Mouse (Mus musculus): ENCODE measurements around the gene Mfsd9.
A peak's percentile ranks its signal among the peaks of the same experiment; 100 is the strongest.
"Not testable (repeated sequence)": the region's sequence is repeated elsewhere in the genome, so short reads cannot be mapped to it uniquely, and the experiment has no call there.

Mfsd9 gene

GRCm38 (mm10) chr1:40783450-40783849 lies 7.0 kb downstream of the Mfsd9 start:
- DNase-seq (ENCODE audit: low spot score in 2 of 2): no peak

GRCm38 (mm10) chr1:40776763-40777162 lies 13.7 kb downstream of the Mfsd9 start:
- no peak for DNase-seq (ENCODE audit: low spot score in 2 of 2)

GRCm38 (mm10) chr1:40776102-40776501 lies 14.4 kb downstream of the Mfsd9 start:
- DNase-seq (ENCODE audit: low spot score in 2 of 2): no peak

DNA sequence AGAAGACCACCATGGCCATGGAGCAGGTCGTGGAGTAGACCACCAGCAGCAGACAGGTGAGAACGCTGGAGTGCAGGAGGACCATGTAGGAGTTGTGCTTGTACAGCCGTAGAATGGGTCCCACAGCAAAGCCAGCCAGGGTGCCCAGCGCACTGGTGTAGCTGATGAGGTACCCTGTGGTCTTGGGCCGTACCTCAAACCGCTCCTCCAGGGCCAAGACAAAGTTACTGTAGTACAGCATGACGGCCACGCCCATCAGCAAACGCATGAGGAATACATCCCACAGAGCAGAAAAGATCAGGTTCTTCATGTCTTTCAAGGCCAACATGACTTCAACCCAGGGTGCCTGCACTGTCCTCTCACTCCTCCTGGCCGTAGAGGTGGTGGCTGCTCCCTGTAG lies 16.4 kb downstream of the Mfsd9 start:
- DNase-seq (ENCODE audit: low spot score in 2 of 2): no peak

DNA sequence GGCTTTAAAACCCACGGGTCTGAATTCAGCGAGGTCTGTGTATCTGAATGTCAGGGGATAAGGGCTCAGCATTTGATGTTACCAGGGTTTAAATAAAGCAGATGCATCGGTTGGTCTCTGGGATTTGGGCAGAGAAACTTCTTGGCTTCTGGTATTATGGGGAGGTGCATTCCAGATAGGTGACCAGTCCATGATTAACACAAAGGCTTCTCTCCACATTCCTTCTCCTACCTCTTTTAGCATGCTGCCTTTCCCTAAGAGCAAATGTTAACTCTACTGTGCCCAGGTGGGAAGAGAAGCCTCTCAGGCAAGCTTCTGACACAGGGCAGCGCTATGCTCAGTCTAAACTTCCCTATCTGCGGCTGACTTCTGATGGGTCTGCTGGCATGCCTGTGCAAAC lies 17.3 kb downstream of the Mfsd9 start:
- DNase-seq (ENCODE audit: low spot score in 2 of 2): no peak

- DNase-seq (ENCODE audit: low spot score in 2 of 2): no peak
These were observed 19.1 kb downstream of the Mfsd9 start for GRCm38 (mm10) chr1:40771196-40771970.

DNA sequence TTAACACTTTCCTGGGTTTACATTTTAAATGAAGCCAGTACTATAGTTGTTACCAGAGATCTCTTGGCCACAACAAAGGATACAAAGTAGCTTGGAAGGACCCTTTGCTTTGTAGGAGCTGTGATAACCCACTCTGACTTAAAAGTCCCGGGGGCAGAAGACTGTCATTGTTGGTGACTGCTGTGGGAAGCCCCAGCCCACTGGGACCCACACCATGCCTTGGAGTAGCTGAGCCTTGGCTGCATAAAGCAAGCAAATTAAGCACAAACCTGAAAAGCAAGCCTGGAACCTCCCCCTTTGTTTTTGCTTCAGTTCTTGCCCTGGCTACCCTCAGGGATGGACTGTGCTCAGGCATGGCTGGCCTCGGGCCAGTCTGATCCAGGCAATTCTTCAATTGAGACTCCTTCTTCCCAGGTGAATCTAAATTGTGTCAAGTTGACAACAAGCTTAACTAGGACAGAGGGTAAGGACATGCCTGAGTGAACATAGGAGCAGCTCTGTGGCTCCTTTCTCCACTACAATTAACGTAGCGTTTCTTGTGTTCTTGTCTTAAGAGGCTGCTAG lies 21.1 kb downstream of the Mfsd9 start:
- no peak for DNase-seq (ENCODE audit: low spot score in 2 of 2)

DNA sequence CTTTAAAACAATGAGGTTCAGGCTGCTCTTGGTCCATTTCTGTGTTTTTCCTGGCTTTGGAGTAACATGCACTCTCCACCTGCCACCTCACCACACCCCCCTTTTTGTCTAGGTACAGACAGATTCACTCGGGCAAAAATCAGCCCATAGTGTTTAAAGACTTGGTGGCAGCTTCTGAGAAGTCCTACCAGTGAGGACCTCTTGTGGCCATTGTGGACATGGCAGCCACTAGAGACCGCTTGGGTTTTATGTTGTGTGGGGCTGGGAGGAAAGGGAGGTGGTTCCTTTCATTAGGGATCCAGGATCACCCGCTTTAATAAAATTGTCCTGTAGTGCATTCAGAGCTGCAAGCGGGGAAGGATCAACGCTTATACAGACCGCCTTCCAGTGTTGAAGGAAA lies 21.9 kb downstream of the Mfsd9 start:
- peak in 1 of 2 experiments; percentile 10 for DNase-seq (ENCODE audit: low spot score in 2 of 2)

- DNase-seq (ENCODE audit: low spot score in 2 of 2): no peak
These were observed 22.9 kb downstream of the Mfsd9 start for GRCm38 (mm10) chr1:40767588-40767987.

- no peak for DNase-seq (ENCODE audit: low spot score in 2 of 2)
These were observed 25.0 kb downstream of the Mfsd9 start for GRCm38 (mm10) chr1:40765521-40765920.

DNA sequence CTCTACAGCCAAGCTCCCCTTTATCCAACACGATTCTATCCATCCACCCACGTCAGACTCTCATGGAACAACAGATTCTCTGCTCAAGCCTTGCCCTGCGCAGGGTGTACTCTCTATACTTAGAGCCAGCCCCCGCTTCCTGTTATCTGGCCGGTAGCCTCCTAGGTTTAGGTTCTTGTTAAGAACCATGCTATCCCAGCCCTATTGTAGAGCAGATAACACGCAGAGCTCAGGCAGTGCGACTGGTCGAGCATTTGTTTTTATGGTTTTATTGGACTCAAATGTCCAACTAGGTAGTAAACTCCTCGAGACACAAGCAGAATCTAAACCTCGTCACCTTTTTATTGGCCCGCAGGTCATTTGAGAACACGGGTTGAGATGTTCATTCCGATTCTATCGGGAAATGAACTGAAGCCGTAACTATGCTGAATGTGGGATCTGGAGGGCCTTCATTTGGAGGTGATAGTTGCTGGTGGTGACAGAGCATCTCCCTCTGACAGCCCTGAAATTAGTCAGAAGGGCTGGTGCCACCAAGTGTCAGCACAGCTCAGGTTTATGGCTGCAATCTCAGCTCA lies 25.7 kb downstream of the Mfsd9 start:
- no peak for DNase-seq (ENCODE audit: low spot score in 2 of 2)

DNA sequence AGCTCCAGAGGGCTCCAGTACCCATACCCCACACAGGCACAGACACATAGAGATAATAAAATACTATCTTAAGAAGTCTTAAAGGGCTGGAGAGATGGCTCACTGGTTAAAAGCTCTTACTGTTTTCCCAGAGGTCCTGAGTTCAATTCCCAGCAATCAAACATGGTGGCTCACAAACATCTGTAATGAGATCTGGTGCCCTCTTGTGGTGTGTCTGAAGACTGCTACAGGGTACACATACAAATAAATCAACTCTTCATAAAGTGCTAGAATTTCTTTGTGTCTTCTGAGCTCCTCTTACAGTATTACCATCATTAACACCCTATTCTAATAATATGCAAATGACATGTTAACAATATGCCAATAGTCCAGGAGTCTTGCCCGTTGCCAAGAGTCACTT lies 26.4 kb downstream of the Mfsd9 start:
- DNase-seq (ENCODE audit: low spot score in 2 of 2): no peak

- no peak for DNase-seq (ENCODE audit: low spot score in 2 of 2)
These were observed 30.6 kb downstream of the Mfsd9 start for GRCm38 (mm10) chr1:40759751-40760445.

- no peak for DNase-seq (ENCODE audit: low spot score in 2 of 2)
These were observed 44.4 kb downstream of the Mfsd9 start for GRCm38 (mm10) chr1:40746089-40746488.

DNA sequence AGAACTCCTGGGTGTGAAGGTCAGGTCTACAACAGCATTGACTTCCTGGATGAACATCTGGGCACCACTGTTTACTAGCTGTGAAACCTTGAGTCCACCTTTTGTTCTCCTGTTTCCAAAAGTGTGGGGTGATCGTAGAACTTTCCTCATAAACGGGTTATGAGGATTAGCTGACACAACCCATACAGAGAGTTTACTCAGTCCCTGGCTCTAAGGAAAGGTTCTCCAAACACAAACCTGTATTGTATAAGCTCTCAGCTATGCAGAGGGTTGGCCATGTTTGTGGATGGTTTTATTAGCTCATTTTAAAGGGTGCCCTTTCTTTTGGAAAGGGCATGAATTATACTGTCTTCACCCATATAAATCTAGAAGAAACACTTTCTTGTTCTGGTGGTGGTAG lies 49.7 kb downstream of the Mfsd9 start:
- no peak for DNase-seq (ENCODE audit: low spot score in 2 of 2)

- not testable (repeated sequence) for DNase-seq (ENCODE audit: low spot score in 2 of 2)
These were observed 52.2 kb downstream of the Mfsd9 start for GRCm38 (mm10) chr1:40738246-40738645.

DNA sequence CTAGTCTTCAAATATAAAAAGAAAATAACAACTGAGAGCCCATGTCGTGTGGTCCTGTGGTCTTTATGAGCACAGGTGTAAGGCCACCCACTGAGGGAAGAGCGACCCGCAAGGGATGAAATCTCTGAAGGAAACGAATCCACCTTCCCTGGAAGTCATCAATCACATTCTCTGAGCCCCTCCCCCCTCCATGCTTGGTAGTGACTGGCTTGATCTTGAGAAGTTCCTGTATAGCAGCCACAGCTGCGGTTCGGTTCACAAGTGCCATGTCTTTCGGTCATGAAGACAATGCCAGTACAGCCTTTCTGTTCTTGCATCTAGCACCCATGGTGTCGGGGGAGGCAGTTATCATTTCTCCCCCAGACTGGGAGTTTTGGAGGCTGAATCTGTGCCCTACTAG lies 52.8 kb downstream of the Mfsd9 start:
- no peak for DNase-seq (ENCODE audit: low spot score in 2 of 2)

GRCm38 (mm10) chr1:40728636-40729035 lies 61.9 kb downstream of the Mfsd9 start:
- DNase-seq (ENCODE audit: low spot score in 2 of 2): no peak

- no peak for DNase-seq (ENCODE audit: low spot score in 2 of 2)
These were observed 63.1 kb downstream of the Mfsd9 start for GRCm38 (mm10) chr1:40727404-40727803.

DNA sequence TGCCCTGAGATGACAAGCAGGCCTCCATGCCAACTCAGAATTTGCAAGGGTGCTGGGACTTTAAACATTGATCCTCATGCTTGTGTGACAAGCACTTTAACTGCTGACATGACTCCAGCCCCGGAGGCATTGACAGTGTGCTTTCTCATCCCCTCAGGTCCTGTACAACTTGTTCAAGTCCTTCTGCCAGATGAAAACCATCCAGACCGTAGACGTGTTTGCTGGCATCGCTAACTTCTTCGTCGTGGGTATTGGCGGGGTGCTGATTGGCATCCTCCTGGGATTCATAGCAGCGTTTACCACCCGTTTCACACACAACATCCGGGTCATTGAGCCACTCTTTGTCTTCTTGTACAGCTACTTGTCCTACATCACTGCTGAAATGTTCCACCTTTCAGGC lies 64.4 kb downstream of the Mfsd9 start:
- no peak for DNase-seq (ENCODE audit: low spot score in 2 of 2)
